Mouse (Mus musculus) gastrocnemius, adult 8-10 months (tissue): ENCODE data around the gene Cldn7. TPM values are rescaled to one million over a fixed set of nuclear protein-coding genes. Genes with fewer than 3 reads are reported as not detected.
A peak's percentile ranks its signal among the peaks of the same experiment; 100 is the strongest.

Source experiments
- DNase-seq, 2 experiments: peaks; one replicate each; pipeline ENCODE4 v3.0.0; 2022; ENCODE audit warnings: low spot score in 2 of 2
- total RNA-seq, 4 experiments: library from RNA; stranded (reverse); gene quantifications; 2 replicates each; pipeline ENCODE4 v1.2.4; 2022

The Cldn7 gene
- total RNA-seq, 4 experiments from 2014 or later, result not detected

GRCm38 (mm10) chr11:69989949-69990348, 25.4 kb downstream of the Cldn7 start:
- DNase-seq, result no peak

GRCm38 (mm10) chr11:69990850-69991691, 26.5 kb downstream of the Cldn7 start, which contains the start of gene Gabarap:
Gene Gabarap (plus strand): TSS chr11:69991143.
- peak; percentile 93 to 95 for DNase-seq

- no peak for DNase-seq
Measured at GRCm38 (mm10) chr11:69991711-69992110, 27.1 kb downstream of the Cldn7 start.

GRCm38 (mm10) chr11:69992396-69992795, 27.8 kb downstream of the Cldn7 start:
- DNase-seq, result no peak

DNA sequence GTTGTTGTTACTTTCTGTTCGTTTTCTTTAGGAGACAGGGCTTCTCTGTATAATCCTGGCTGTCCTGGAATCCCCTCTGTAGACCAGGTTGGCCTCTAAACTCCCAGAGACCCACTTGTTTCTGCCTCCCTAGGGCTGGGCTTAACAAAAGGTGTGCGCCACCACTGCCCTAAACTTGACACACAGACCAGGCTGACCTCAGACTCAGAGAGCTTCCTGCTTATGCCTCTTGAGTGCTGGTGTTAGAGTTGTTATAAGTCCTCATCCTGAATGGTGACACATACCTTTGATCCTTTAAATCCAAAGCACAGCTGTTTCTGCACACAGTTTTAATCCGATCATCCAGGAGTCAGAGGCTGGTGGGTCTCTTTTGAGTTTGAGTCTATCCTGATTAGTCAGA, 28.4 kb downstream of the Cldn7 start:
- DNase-seq, result no peak

DNA sequence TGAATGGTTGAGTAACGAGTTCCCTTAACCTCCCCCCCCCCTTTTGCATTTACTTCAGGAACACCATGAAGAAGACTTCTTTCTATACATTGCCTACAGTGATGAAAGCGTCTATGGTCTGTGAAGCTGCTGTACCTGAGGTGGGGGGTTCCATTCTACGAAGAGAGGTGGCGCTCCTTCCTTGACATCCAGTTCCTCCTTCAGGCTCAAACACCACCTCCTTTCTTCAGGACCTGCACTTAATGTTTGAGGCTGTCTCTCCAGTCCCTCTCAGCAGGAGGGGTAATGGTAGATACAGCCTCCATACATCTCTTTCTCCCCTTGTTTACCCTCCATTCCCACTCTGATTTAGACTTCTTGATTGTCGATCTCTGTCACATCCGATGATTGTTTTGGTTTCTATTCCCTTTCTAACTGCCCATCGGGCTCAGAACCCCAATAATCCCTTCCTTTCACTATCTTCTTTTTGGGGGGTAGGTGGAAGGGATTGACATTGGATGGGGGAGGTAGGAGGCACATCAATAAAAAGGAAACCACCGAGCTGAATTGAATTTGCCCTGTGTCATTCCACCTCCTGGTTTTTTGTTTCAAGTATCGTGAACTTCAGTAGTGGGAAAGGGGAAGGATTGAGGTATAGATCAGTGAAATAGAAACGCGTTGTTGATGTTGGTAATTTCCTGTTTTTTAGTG, 30.0 kb downstream of the Cldn7 start:
- no peak for DNase-seq

GRCm38 (mm10) chr11:69995391-69995960, 30.9 kb downstream of the Cldn7 start, which contains the start of gene Phf23:
Gene Phf23 (plus strand): TSS chr11:69995777.
- DNase-seq, result peak; percentile 94 to 98

- DNase-seq, result peak in 1 of 2 experiments; percentile 38
Measured at GRCm38 (mm10) chr11:69996161-69997061, 31.8 kb downstream of the Cldn7 start.

DNA sequence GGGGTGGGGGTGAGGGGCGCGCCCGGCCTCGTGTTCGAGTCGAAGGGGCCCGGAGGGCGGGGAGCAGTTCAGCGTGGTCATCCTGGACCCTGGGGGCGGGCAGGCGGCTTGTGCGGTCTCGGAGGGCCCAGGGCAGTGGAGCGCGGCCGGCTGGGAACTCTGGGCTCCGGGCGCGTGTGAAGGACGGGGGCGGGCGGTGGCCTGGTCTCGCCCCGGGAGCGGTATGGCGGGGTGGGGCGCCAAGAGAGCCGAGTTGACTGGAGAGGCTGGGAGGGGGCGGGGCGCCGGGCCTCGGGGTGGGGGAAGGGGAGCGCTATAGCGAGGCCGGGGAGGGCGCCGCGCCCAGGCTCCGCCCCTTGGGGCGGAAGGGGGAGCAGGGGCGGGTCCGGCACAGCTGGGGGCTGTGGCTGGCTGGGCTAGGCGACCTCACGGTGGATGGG, 32.5 kb downstream of the Cldn7 start:
- peak; percentile 85 to 90 for DNase-seq

DNA sequence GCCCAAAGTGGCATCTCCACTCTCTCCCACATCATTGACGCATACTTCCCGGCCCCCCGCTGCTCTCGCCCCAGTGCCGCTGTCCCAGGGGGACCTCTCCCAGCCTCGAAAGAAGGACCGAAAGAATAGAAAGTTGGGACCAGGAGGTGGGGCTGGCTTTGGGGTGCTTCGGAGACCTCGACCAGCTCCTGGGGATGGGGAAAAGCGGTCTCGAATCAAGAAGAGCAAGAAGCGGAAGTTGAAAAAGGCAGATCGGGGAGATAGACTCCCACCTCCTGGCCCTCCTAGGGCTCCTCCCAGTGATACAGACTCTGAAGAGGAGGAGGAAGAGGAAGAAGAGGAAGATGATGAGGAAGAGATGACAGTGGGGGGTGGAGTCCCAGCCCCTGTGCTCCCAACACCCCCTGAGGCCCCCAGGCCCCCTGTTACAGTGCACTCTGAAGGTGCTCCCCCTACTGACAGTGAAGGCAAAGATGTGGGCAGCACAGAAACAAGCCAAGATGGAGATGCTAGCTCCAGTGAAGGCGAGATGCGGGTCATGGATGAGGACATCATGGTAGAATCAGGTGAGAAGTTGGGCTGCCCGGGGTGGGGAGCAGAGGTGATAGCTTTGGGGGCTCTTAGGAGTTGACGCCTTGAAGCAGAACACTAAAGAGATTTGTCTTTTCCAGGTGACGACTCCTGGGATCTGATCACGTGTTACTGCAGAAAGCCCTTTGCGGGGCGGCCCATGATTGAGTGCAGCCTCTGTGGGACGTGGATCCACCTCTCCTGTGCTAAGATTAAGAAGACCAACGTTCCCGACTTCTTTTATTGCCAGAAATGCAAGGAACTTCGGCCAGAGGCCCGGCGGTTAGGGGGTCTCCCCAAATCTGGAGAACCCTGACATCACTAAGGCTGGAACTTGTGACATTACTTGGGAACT, 34.2 kb downstream of the Cldn7 start:
- no peak for DNase-seq

GRCm38 (mm10) chr11:69999666-70000065, 35.1 kb downstream of the Cldn7 start:
- no peak for DNase-seq

GRCm38 (mm10) chr11:70000396-70000898, 35.9 kb downstream of the Cldn7 start, which contains the start of gene Dvl2:
Gene Dvl2 (plus strand): TSS chr11:70000595.
- peak; percentile 75 to 86 for DNase-seq

GRCm38 (mm10) chr11:70001159-70001558, 36.6 kb downstream of the Cldn7 start:
- no peak for DNase-seq

- no peak for DNase-seq
Measured at GRCm38 (mm10) chr11:70001865-70002264, 37.3 kb downstream of the Cldn7 start.

GRCm38 (mm10) chr11:70002471-70002870, 37.9 kb downstream of the Cldn7 start:
- no peak for DNase-seq

GRCm38 (mm10) chr11:70005521-70005920, 40.9 kb downstream of the Cldn7 start:
- no peak for DNase-seq

- DNase-seq, result no peak
Measured at GRCm38 (mm10) chr11:70010033-70010432, 45.5 kb downstream of the Cldn7 start.

- DNase-seq, result no peak
Measured at GRCm38 (mm10) chr11:70010548-70010947, 46.0 kb downstream of the Cldn7 start.

- DNase-seq, result no peak
Measured at GRCm38 (mm10) chr11:70010961-70011360, 46.4 kb downstream of the Cldn7 start.

- DNase-seq, result no peak
Measured at GRCm38 (mm10) chr11:70012931-70013330, 48.4 kb downstream of the Cldn7 start.
